Mouse (Mus musculus): ENCODE results near the gene Krt19. TPM values are rescaled to one million over a fixed set of nuclear protein-coding genes. Genes with fewer than 3 reads are reported as not detected.

Krt19 gene
- polyA plus RNA-seq, 1 experiment from 2014 or later = 0.51 TPM

DNA sequence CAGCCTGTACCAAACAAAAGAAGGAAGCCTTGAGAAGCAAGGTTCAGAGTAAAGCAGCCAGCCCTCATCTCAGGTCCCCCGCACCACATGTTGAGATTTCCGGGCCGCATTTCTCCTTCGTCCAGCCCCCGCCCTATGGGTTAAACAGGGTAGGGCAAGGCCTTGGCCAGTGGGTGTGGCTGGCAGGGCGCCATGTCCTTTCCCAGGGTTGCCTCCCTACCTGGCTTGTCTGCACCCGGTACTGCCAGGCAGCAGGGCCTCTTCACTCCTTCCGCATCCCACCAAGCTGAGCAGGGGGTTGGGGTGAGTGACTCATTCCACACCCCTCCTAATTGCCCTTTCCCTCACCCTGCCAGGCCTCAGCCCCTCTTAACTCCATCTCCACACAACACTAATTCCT, 19.6 kb upstream of the Krt19 start:
- Histone ChIP-seq H3K4me3 (ENCODE audit: low read depth, low read length) (no peak overlapping the region), H3K9ac (replicated peaks; ENCODE audit: low read depth, low read length) (no peak overlapping the region), H3K27ac (ENCODE audit: low read depth, low read length) (no peak overlapping the region), H3K4me1 (ENCODE audit: control insufficient read depth, insufficient read depth, low read length) (no peaks in the 10 kb centered on the region), H3K4me2 (ENCODE audit: low read depth, low read length) (no peak overlapping the region), H3K27me3 (ENCODE audit: control insufficient read depth, insufficient read depth, low read length) (no peaks in the 10 kb centered on the region; the same call in 1 of the 2 replicates), H3K9me3 (ENCODE audit: control insufficient read depth, low read length) (no peaks in the 10 kb centered on the region), H3K36me3 (ENCODE audit: control insufficient read depth, insufficient read depth, low read length) (no peaks in the 10 kb centered on the region)
- WGBS = 82% methylated on average over 8 of the region's 8 CpGs
- no peak for ATAC-seq (ENCODE audit: low read depth)

DNA sequence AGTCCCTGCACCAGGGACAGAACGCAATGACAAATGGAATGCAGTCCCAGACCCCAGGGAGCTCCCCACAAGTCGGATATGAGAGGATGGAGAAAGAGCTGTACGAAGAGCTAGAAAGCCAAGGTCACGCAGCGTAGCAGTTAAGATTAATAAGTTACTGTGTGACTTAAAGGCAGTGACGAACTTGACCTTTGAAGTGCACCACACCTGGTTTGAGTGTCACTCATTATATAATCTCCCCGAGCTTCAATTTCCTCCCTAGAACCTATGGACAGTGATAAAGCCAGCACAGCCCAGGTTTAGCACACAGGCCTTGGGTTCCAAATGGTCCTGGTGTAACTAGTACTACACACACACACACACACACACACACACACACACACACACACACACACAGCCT, 15.9 kb upstream of the Krt19 start:
- Histone ChIP-seq H3K4me2 (ENCODE audit: low read depth, low read length) (no peak overlapping the region), H3K9ac (replicated peaks; ENCODE audit: low read depth, low read length) (no peak overlapping the region), H3K4me3 (ENCODE audit: low read depth, low read length) (no peak overlapping the region), H3K4me1 (ENCODE audit: control insufficient read depth, insufficient read depth, low read length) (no peaks in the 10 kb centered on the region), H3K36me3 (ENCODE audit: control insufficient read depth, insufficient read depth, low read length) (no peaks in the 10 kb centered on the region), H3K27ac (ENCODE audit: low read depth, low read length) (no peak overlapping the region), H3K9me3 (ENCODE audit: control insufficient read depth, low read length) (no peaks in the 10 kb centered on the region), H3K27me3 (ENCODE audit: control insufficient read depth, insufficient read depth, low read length) (no peaks in the 10 kb centered on the region)
- no peak for ATAC-seq (ENCODE audit: low read depth)
- 69% methylated on average over 7 of the region's 7 CpGs for WGBS

DNA sequence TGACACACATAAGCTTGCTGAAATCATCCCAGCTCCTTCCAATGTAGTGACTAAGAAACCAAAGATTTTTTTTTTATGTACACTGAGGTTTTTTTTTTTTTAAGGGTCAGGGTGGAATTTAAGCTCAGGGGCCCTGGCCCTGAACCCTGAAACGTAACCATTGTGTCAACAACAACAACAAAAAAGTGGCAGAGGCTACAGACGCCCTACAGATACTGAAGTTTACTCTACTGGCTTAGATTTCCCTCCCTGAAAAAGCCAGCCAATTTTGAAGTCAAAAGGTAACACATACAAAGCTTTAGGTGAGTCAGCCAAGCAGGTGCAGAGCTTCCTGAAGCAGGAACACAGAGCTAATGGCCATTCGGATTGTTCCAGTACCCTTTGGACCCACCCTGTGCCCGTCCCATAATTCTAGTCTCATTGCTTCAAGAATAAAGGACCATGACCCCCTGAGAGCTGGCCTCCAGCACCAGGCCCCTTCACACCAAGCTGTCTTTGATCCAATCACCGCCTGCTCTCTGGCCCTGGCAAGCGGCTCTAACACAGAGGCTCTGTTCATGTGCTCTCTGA, 9.5 kb upstream of the Krt19 start:
- Histone ChIP-seq H3K9me3 (ENCODE audit: control insufficient read depth, low read length) (no peaks in the 10 kb centered on the region), H3K27me3 (ENCODE audit: control insufficient read depth, insufficient read depth, low read length) (no peaks in the 10 kb centered on the region), H3K4me1 (ENCODE audit: control insufficient read depth, insufficient read depth, low read length) (no peaks in the 10 kb centered on the region), H3K27ac (ENCODE audit: low read depth, low read length) (no peak overlapping the region), H3K36me3 (ENCODE audit: control insufficient read depth, insufficient read depth, low read length) (no peaks in the 10 kb centered on the region), H3K9ac (replicated peaks; ENCODE audit: low read depth, low read length) (no peak overlapping the region), H3K4me3 (ENCODE audit: low read depth, low read length) (no peak overlapping the region), H3K4me2 (ENCODE audit: low read depth, low read length) (no peak overlapping the region)
- 62% methylated on average over 6 of the region's 6 CpGs for WGBS
- ATAC-seq (ENCODE audit: low read depth) = no peak

DNA sequence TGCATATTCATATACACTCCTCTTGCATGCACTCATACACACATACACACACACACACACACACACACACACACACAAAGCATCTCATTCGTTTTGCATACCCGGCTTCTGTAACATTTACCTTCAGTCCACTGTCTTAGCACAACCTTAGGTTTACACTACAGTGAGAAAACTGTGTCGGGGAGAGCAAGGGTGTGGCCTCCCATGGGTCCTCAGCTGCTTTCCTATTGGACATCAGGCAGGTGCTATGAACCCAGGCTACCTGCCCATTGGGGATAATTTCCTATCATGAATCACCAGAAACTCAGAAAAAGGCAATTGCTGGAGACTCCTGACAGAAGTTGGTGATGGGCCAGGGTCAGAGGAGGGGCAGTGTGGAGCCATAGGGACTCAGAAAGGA, 8.9 kb upstream of the Krt19 start:
- H3K4me1 ChIP-seq (ENCODE audit: control insufficient read depth, insufficient read depth, low read length) = no peaks in the 10 kb centered on the region
- no peaks in the 10 kb centered on the region for H3K9me3 ChIP-seq (ENCODE audit: control insufficient read depth, low read length)
- no peak overlapping the region for H3K4me3 ChIP-seq (ENCODE audit: low read depth, low read length)
- no peak for ATAC-seq (ENCODE audit: low read depth)
- H3K4me2 ChIP-seq (ENCODE audit: low read depth, low read length) = no peak overlapping the region
- H3K27ac ChIP-seq (ENCODE audit: low read depth, low read length) = no peak overlapping the region
- 84% methylated on average over 3 of the region's 3 CpGs for WGBS
- H3K36me3 ChIP-seq (ENCODE audit: control insufficient read depth, insufficient read depth, low read length) = no peaks in the 10 kb centered on the region
- H3K27me3 ChIP-seq (ENCODE audit: control insufficient read depth, insufficient read depth, low read length) = no peaks in the 10 kb centered on the region
- H3K9ac ChIP-seq (replicated peaks; ENCODE audit: low read depth, low read length) = no peak overlapping the region

DNA sequence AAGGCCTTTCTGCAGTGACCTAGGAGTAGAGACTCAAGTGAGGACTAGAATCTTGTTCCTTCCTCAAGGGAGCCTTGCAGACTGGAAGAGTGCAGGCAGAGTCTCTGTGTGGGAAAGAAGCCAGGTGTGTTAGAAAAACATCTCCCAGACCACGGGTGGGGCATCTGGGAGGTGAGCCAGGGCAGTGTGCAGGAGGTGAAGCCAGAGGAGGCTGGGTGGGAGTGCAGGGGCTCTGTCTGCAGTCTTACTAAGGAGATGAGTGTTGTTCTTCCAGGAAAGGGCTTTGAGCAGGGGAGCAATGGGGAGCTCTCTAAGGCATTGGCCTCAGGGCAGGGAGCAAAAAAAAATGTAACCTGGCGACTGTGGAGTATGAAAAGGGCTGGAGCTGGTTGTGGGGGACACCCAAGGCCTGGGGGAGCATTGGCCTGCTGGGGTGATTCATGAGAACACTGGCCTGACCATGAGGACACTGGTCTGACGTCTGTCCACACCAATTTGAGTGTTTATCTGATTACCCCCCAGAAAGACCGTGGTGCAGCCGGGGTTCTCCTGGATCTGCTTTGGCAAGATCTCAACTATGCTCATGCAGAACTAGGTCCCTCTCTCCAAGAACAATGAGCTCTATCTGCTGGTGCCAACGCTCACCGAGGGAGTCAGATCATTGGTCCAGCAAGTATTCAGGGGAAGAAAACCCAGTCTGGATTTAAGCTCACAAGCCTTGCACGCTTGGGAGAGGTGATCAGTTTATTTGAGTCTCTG, 7.2 kb upstream of the Krt19 start:
- WGBS = 68% methylated on average over 8 of the region's 8 CpGs
- Histone ChIP-seq H3K9ac (replicated peaks; ENCODE audit: low read depth, low read length) (no peak overlapping the region), H3K9me3 (ENCODE audit: control insufficient read depth, low read length) (no peaks in the 10 kb centered on the region), H3K27me3 (ENCODE audit: control insufficient read depth, insufficient read depth, low read length) (no peaks in the 10 kb centered on the region), H3K4me1 (ENCODE audit: control insufficient read depth, insufficient read depth, low read length) (no peaks in the 10 kb centered on the region), H3K4me3 (ENCODE audit: low read depth, low read length) (no peak overlapping the region), H3K27ac (ENCODE audit: low read depth, low read length) (no peak overlapping the region), H3K36me3 (ENCODE audit: control insufficient read depth, insufficient read depth, low read length) (no peaks in the 10 kb centered on the region), H3K4me2 (ENCODE audit: low read depth, low read length) (no peak overlapping the region)
- ATAC-seq (ENCODE audit: low read depth) = no peak

DNA sequence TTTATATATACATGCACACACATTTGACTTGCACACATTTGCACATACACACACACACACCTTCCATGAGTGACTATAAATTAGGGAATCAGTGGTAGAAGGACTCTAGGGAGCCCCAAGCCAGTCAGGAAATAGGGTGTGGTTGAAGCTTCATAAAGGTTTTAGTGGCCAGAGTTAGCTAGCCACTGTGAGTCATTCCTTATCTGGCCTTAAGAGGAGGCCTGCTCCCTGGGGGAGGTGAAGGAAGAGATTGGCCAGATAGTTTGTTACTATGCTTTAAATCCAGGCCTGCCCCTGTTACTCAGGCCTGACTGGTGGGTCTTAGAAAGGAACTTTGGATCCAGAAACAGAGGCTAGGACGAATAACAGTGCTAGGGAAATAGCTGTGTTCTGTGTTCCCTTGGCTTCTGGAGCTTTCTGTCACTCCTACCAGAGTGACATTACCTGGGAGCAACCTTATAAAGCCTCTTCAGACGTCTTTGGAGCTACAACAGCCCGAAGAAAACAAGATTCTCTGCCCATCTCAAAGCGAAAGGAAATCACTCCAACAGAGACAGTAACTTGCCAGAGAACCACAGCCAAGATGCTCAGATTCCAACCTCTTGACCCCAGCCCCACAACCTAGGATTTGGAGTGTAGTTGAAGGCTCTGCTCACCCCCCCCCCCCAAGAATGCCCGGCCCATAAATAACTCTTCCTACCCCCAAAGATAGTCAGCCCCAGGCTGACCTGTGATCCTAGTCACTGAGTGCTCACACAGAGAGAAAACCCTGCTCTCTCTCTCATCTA, 705 bp downstream of the Krt19 start:
- Histone ChIP-seq H3K4me2 (ENCODE audit: low read depth, low read length) (no peak overlapping the region), H3K9me3 (ENCODE audit: control insufficient read depth, low read length) (no peaks in the 10 kb centered on the region), H3K4me1 (ENCODE audit: control insufficient read depth, insufficient read depth, low read length) (no peaks in the 10 kb centered on the region), H3K9ac (replicated peaks; ENCODE audit: low read depth, low read length) (no peak overlapping the region), H3K27me3 (ENCODE audit: control insufficient read depth, insufficient read depth, low read length) (peaks cover 22% of the 10 kb centered on the region), H3K36me3 (ENCODE audit: control insufficient read depth, insufficient read depth, low read length) (no peaks in the 10 kb centered on the region), H3K27ac (ENCODE audit: low read depth, low read length) (no peak overlapping the region), H3K4me3 (ENCODE audit: low read depth, low read length) (no peak overlapping the region)
- no peak for ATAC-seq (ENCODE audit: low read depth)
- WGBS = 66% methylated on average over 5 of the region's 5 CpGs

DNA sequence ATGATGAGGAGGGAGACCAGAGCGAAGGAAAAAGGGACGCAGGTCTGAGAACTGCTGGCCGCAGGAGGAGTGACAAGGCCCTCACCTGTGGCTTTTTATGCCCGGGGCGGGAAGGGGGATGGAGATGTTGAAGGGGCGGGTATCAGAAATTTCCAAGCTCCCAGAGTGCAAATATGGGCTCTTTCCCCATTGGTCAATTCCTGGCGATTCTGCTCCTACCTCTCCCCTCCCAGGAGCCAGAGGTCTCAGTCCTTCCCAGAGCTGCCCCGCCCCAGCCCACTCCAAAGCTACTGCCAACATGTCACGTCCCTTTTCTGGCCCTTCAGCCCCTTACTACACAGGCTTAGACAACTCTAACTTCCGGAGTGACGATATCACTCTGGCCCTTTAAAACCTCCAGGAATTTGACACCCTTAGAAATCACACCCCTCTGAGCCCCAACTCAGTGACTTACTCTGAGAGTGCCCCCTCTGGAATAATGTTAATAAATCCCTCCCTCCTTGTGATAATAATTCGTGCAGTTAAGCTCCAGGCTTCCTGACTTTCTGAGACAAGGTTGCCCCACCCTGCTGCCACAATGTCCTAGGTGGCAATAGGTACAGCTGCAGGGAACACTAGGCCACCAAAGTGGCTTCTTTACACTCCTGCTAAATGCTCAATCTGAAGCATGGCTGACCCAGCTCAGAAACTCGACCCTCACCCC, 2.5 kb downstream of the Krt19 start:
- H3K4me3 ChIP-seq (ENCODE audit: low read depth, low read length) = peak overlapping the region; percentile 16; the same call in 1 of the 2 replicates
- peaks cover 22% of the 10 kb centered on the region for H3K27me3 ChIP-seq (ENCODE audit: control insufficient read depth, insufficient read depth, low read length)
- no peak overlapping the region for H3K27ac ChIP-seq (ENCODE audit: low read depth, low read length)
- H3K9ac ChIP-seq (replicated peaks; ENCODE audit: low read depth, low read length) = no peak overlapping the region
- no peaks in the 10 kb centered on the region for H3K9me3 ChIP-seq (ENCODE audit: control insufficient read depth, low read length)
- H3K36me3 ChIP-seq (ENCODE audit: control insufficient read depth, insufficient read depth, low read length) = no peaks in the 10 kb centered on the region
- no peak for ATAC-seq (ENCODE audit: low read depth)
- H3K4me2 ChIP-seq (ENCODE audit: low read depth, low read length) = peak overlapping the region; percentile 24; the same call in 1 of the 2 replicates
- 4% methylated on average over 13 of the region's 13 CpGs for WGBS
- H3K4me1 ChIP-seq (ENCODE audit: control insufficient read depth, insufficient read depth, low read length) = no peaks in the 10 kb centered on the region

DNA sequence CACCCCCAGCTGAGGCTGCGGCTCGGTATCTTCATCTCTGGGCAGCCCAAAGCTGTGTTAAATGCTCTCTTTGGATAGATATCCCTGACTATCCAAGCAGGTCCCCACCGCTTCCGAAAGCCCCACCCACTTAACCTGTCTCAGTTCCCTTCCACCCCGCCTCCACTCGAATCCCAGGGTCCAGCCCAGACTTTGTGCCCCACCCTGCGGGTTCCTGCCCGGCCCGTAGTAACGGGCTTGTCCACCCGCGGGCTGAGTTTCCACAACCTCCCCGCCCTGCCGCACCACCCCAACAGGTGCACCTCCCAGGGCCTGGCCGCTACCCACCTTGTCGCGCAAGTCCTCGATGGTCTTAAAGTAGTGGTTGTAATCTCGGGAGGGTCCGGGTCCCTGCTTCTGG, 3.4 kb downstream of the Krt19 start:
- H3K27ac ChIP-seq (ENCODE audit: low read depth, low read length) = no peak overlapping the region
- peak overlapping the region; percentile 24; the same call in 1 of the 2 replicates for H3K4me2 ChIP-seq (ENCODE audit: low read depth, low read length)
- H3K9me3 ChIP-seq (ENCODE audit: control insufficient read depth, low read length) = no peaks in the 10 kb centered on the region
- no peak for ATAC-seq (ENCODE audit: low read depth)
- peak overlapping the region; percentile 16; the same call in 1 of the 2 replicates for H3K4me3 ChIP-seq (ENCODE audit: low read depth, low read length)
- no peaks in the 10 kb centered on the region for H3K4me1 ChIP-seq (ENCODE audit: control insufficient read depth, insufficient read depth, low read length)
- H3K36me3 ChIP-seq (ENCODE audit: control insufficient read depth, insufficient read depth, low read length) = no peaks in the 10 kb centered on the region
- 0 out of 2 replicates have a peak overlapping the region, but pooled peaks have one; percentile 17 for H3K9ac ChIP-seq (replicated peaks; ENCODE audit: low read depth, low read length)
- 2% methylated on average over 20 of the region's 20 CpGs for WGBS
- peaks cover 22% of the 10 kb centered on the region for H3K27me3 ChIP-seq (ENCODE audit: control insufficient read depth, insufficient read depth, low read length)
